Mouse (Mus musculus) activated CD4-positive, CD25-positive, alpha-beta regulatory T cell, adult 4 months (primary cell): ENCODE results near the gene Mcoln3. TPM values are rescaled to one million over a fixed set of nuclear protein-coding genes. Genes with fewer than 3 reads are reported as not detected.
A peak's percentile ranks its signal among the peaks of the same experiment; 100 is the strongest.

Experiments used
- ATAC-seq: one replicate; pipeline ENCODE4 v1.8.0; 2017
- polyA plus RNA-seq, 2 experiments: library from polyadenylated mRNA; unstranded; fragments of 100-300 nt; shearing (Covaris generic); gene quantifications; one replicate each; pipeline ENCODE4 v1.2.1; 2017

The Mcoln3 gene
- polyA plus RNA-seq, 2 experiments from 2014 or later = 3.4 to 5.1 TPM

GRCm38 (mm10) chr3:146135417-146135816 lies 18.2 kb downstream of the Mcoln3 start:
- no peak for ATAC-seq

- no peak for ATAC-seq
These were observed 19.2 kb downstream of the Mcoln3 start for GRCm38 (mm10) chr3:146136422-146136821.

DNA sequence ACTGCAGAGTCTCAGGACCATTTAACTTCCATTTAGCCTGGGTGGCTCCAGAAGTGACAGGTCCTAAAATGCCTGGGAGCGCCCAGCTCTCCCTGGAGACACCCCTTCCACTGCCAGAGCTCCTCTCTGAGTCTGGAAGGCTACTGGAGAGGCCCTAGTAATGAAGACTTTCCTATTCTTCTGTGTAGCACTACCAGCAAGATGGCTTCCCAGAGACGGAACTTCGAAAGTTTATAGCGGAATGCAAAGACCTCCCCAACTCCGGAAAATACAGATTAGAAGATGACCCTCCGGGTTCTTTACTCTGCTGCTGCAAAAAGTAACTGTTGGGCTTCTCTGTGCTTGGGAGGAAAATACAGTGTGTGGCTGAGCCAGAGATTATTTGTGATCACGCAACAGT lies 23.0 kb downstream of the Mcoln3 start:
- no peak for ATAC-seq

DNA sequence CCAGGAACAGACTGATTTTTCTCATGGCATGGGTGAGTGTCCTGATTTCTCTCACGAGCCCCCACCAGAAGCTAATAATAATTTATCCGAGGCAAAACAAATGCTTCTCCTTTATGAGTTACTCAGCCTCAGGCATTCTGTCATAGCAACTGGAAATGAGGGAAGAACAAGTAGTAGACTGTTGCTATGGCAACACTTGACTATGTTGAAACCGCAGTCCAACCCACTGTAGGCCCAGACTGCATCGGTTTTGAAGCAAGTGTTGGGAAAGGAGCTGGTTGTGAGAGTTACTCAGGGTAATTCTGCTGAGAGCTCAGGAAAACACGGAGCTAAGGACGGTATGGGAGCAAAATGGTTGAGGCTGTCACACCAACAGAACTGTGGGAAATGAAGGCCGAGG lies 25.3 kb downstream of the Mcoln3 start:
- ATAC-seq = no peak

DNA sequence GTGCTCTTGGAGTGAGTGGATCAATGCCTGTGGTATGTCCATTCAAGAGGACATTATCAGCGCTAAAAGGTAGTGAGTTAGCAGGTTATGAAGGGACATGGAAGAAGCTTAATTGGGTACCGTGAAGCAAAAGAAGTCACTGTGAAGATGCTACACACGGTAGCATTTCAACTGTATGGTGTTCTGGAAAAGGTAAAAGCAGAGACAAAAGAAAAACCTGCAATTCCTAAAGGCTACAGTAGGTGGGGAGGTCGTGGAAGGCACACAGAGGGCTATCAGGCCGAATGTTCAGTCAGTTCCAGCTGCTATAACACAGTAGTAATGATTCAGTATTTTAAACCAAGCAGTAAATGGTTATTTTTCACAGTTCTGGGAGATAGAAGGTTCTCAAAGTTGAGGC lies 28.3 kb downstream of the Mcoln3 start:
- no peak for ATAC-seq

DNA sequence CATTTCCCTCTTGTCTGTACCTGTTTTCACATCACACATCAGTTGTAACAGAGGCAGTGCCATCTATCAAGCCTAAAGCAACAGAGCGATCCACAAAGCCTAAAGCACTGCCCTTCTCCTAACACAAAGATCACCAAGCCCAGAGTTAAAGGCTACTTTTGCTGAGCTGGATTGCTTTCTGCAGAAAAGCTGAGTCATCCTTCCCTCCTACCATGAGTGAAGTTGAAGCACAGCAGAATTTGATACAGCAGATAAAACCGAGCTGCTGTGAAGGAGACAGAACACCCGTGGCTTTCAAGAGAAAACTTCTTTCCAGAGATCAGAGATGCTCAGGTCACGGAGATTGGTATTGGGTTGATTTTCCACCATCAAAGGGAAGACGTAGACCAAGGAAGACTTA lies 28.9 kb downstream of the Mcoln3 start:
- no peak for ATAC-seq

- peak; percentile 26 for ATAC-seq
These were observed 32.2 kb downstream of the Mcoln3 start, which contains the start of gene Mcoln2 for GRCm38 (mm10) chr3:146149156-146150057. Gene Mcoln2, plus strand, starts transcription at chr3:146149833.

DNA sequence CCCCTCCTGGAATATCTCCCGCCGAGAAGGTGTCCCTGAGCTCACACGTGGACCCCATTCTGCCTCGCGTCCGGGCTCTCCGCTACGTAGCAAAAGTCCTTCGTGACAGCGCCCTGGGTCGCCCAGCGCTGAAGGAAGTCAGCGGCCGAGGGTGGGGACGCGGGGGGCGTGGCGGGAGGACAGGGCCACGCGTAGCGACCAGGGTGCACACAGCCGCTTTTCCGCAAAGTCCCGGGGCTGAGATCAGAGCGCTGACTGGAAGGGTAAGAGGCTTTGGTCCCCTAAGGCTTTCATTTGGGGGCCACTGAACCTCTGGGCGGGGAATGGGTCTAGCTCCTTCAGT lies 32.8 kb downstream of the Mcoln3 start:
- peak; percentile 60 for ATAC-seq

- ATAC-seq = peak; percentile 25
These were observed 33.3 kb downstream of the Mcoln3 start for GRCm38 (mm10) chr3:146150560-146150959.

DNA sequence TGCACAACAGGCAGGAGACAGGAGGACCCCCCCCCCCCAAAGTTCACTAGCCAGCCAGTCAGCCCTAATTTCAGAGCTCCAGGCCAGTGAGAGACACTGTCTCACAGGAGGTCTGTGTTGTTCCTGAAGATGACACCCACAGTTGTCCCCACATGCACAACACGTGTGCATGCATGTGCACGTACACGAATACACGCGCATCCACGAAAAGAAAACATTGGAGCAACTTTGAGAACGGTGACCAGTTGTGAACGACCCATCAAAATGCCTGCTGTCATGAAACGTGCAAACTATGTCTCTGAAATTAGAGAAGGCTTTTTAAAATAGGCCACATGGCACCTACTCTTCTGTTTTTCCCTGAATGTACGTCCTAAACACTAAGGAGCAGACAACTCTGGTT lies 34.1 kb downstream of the Mcoln3 start:
- no peak for ATAC-seq

DNA sequence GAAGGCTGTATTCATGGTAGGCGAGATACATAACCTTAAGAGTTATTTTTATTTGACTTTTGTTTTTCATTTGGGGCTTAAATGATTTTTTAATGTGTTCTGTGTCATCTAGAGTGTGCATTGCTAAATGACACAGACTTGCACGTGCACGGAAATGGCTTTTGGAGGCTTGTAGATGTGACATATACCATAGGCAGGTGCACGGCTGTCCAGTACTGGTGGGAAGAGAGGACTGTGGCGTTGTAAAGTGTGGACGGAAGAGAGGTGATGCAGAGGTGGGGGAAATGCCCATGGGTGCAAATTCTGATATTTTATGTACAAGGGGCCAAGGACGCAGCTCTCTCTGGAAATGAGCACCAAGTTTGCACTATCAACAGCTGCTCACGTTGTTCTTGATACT lies 34.5 kb downstream of the Mcoln3 start:
- no peak for ATAC-seq

GRCm38 (mm10) chr3:146152348-146152747 lies 35.1 kb downstream of the Mcoln3 start:
- ATAC-seq = peak; percentile 12

DNA sequence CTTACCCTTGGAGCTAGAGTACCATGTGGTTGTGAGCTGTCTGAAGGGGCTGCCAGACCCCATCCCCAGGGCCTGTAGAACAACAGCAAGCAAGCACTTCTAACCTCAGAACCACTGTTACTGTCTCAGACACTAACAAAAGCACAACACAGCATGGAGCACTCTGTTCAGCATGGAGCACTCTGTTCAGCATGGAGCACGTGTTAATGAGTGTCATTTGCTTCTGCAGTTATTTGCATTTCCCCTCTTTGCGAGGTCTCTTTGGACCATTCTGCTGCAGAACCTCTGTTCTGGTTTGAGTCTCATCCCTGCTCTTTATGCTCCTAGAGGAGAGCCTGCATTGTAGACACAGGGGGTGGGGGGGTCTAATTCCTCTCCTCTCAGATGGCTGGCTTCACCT lies 35.7 kb downstream of the Mcoln3 start:
- no peak for ATAC-seq

GRCm38 (mm10) chr3:146153862-146154611 lies 36.8 kb downstream of the Mcoln3 start:
- ATAC-seq = no peak

GRCm38 (mm10) chr3:146155628-146156576 lies 38.7 kb downstream of the Mcoln3 start:
- ATAC-seq = peak; percentile 44

- ATAC-seq = no peak
These were observed 39.6 kb downstream of the Mcoln3 start for GRCm38 (mm10) chr3:146156811-146157210.

- ATAC-seq = peak; percentile 8
These were observed 40.8 kb downstream of the Mcoln3 start for GRCm38 (mm10) chr3:146158039-146158438.

- ATAC-seq = peak; percentile 91
These were observed 42.1 kb downstream of the Mcoln3 start for GRCm38 (mm10) chr3:146159360-146159759.

DNA sequence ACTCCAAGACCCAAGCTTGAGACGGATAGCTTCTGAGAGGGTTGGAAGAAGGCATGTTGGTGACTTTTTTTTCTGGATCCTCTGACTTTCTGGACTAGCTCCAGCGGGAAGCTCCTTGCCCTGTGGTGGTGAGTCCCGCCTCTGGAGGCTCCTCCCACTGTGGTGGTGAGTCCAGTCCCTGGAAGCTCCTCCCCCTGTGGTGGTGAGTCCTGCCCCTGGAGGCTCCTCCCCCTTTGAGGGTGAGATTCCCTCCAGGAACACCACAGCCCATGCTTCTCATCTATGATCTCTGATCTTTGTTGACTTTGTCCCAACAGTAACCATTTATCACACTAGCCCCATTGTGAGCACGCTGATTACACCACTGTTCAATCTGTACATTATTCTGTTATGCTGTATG lies 44.9 kb downstream of the Mcoln3 start:
- ATAC-seq = no peak

- no peak for ATAC-seq
These were observed 52.1 kb downstream of the Mcoln3 start for GRCm38 (mm10) chr3:146169356-146169755.

DNA sequence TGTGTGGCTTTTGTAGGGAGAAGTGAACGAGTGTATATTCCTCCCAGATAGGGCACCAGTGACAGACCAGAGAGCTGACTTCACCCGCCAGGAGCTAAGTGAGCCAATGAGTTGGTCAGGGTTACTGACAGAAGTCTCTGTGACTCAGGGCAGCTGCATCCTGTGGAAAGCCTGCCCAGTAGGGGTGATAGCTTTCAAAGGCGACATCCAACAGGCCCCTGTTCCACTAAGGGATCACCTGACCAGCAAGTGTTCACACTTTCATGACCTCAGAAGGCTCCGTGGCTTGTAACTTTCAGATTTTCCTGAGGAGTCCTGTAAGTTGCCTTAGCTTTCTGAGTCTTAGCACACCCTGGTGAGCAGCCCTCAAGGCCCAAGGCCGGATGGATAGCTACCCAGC lies 55.8 kb downstream of the Mcoln3 start:
- ATAC-seq = no peak

GRCm38 (mm10) chr3:146174215-146174614 lies 57.0 kb downstream of the Mcoln3 start:
- no peak for ATAC-seq

GRCm38 (mm10) chr3:146177295-146177694 lies 60.0 kb downstream of the Mcoln3 start:
- peak; percentile 15 for ATAC-seq
